Comparison of ENCODE assay signal across 15 mouse cellular contexts in the genomic region with DNA sequence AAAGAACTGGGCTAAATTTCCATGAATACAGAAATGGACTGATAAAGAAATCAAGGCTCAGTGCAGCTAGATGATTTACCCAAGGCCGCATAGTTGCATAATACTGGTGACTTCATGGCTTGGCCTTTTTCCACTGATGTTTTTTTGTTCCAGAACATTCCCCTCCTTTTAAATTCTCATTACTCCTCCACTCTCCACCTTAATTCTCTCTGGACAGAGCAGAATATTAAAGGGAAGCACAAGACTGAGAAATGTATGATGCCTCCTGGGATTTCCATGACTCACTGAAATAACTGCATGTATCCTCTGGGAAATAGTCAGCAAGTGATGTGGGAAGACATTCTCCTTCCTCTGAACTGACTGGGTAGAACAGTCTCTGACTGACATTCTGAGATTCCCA.
A peak's percentile ranks its signal among the peaks of the same experiment; 100 is the strongest.
DNase-seq lines count a peak whose midpoint lies in the region; ATAC-seq and TF ChIP-seq lines count a peak whose summit lies in the region.
"Had no signal": no experiment of that assay in that cellular context is flagged by ENCODE, and none has a peak within 500 bp of the region (broad histone marks: within the 10 kb centered on the region; RNA-seq: fewer than 3 reads in every experiment).

No protein-coding gene starts in this region.

- 70% methylated on average over 1 of the region's 1 CpGs for WGBS in heart, embryonic 10.5 days
- 60% methylated on average over 1 of the region's 1 CpGs for WGBS in heart, embryonic 16.5 days
- WGBS in thymus, adult 2 months, result 93% methylated on average over 1 of the region's 1 CpGs

- DNase-seq in heart, adult 18-20 months, result peak; percentile 75 to 78
- DNase-seq in heart, embryonic 10.5 days (ENCODE audit: low spot score), result no peak
- peak; percentile 28 for DNase-seq in 3134 (ENCODE audit: extremely low read depth, insufficient read length, low spot score)
- peak; percentile 26 to 55 for DNase-seq in adrenal gland, adult 18-20 months (ENCODE audit: low spot score in 2 of 2)
- no peak for DNase-seq in frontal cortex, postnatal 14 days (ENCODE audit: low spot score in 2 of 2)
- no peak for DNase-seq in thymus, adult 2 months
- DNase-seq in layer of hippocampus, postnatal 10 days (ENCODE audit: low spot score in 2 of 2), result no peak
- DNase-seq: embryo, embryonic 11 days; kidney, postnatal 10 days; right cerebral cortex, adult 18-20 months had no signal

- H3K9ac ChIP-seq in heart, embryonic 16.5 days (ENCODE audit: low read length), result no peak overlapping the region
- H3K9ac ChIP-seq: liver, embryonic 14.5 days; neural tube, embryonic 12.5 days had no signal

- no peak overlapping the region for H3K4me2 ChIP-seq in heart, embryonic 16.5 days (ENCODE audit: low read depth, low read length)
- H3K4me2 ChIP-seq: midbrain, embryonic 11.5 days; neural tube, embryonic 12.5 days had no signal

- no peaks in the 10 kb centered on the region for H3K4me1 ChIP-seq in heart, embryonic 10.5 days
- H3K4me1 ChIP-seq in heart, embryonic 16.5 days (ENCODE audit: control insufficient read depth, insufficient read depth, low read length), result peaks cover 13% of the 10 kb centered on the region
- no peaks in the 10 kb centered on the region for H3K4me1 ChIP-seq in thymus, adult 2 months (replicated peaks; ENCODE audit: control insufficient read depth, insufficient read depth, low read length)
- H3K4me1 ChIP-seq: neural tube, embryonic 12.5 days had no signal

- no peak overlapping the region for H3K27ac ChIP-seq in heart, embryonic 10.5 days
- no peak overlapping the region for H3K27ac ChIP-seq in heart, embryonic 16.5 days (ENCODE audit: low read length)
- H3K27ac ChIP-seq in thymus, adult 2 months (ENCODE audit: control insufficient read depth, insufficient read depth, low read length), result no peak overlapping the region
- H3K27ac ChIP-seq: hindbrain, postnatal 0 days; liver, embryonic 14.5 days; neural tube, embryonic 12.5 days had no signal

- no peak for TF ChIP-seq CTCF in thymus, adult 2 months (IDR thresholded peaks at IDR 0.05; ENCODE audit: borderline replicate concordance, control insufficient read depth, extremely low read depth, insufficient read depth, low read length, poor library complexity)

- TF ChIP-seq POLR2A in thymus, adult 2 months (IDR thresholded peaks at IDR 0.05; ENCODE audit: control insufficient read depth, extremely low read depth, insufficient read depth, low read length, poor library complexity), result no peak

- peak; percentile 37 for ATAC-seq in heart, embryonic 16.5 days (replicated peaks; ENCODE audit: extremely low read depth, insufficient read depth, low FRiP score)
- ATAC-seq: hindbrain, postnatal 0 days had no signal

- H3K4me3 ChIP-seq in heart, embryonic 10.5 days, result no peak overlapping the region
- H3K4me3 ChIP-seq in heart, embryonic 16.5 days (ENCODE audit: low read length), result no peak overlapping the region
- no peak overlapping the region for H3K4me3 ChIP-seq in thymus, adult 2 months (ENCODE audit: control insufficient read depth, insufficient read depth, low read length)
- H3K4me3 ChIP-seq: neural tube, embryonic 12.5 days had no signal

- no peaks in the 10 kb centered on the region for H3K9me3 ChIP-seq in heart, embryonic 10.5 days
- no peaks in the 10 kb centered on the region for H3K9me3 ChIP-seq in heart, embryonic 16.5 days (replicated peaks; ENCODE audit: control insufficient read depth, low read length)
- H3K9me3 ChIP-seq: neural tube, embryonic 12.5 days had no signal

- no peaks in the 10 kb centered on the region for H3K36me3 ChIP-seq in heart, embryonic 10.5 days
- no peaks in the 10 kb centered on the region for H3K36me3 ChIP-seq in heart, embryonic 16.5 days (ENCODE audit: control insufficient read depth, insufficient read depth)
- no peaks in the 10 kb centered on the region for H3K36me3 ChIP-seq in thymus, adult 2 months (ENCODE audit: control insufficient read depth, insufficient read depth, low read length)
- H3K36me3 ChIP-seq: neural tube, embryonic 12.5 days had no signal

- no peaks in the 10 kb centered on the region for H3K27me3 ChIP-seq in heart, embryonic 10.5 days (ENCODE audit: insufficient read depth, poor library complexity, severe bottlenecking)
- no peaks in the 10 kb centered on the region for H3K27me3 ChIP-seq in heart, embryonic 16.5 days (ENCODE audit: control insufficient read depth, insufficient read depth, low read length)
- no peaks in the 10 kb centered on the region for H3K27me3 ChIP-seq in thymus, adult 2 months (ENCODE audit: control insufficient read depth, insufficient read depth, low read length)
- H3K27me3 ChIP-seq: neural tube, embryonic 12.5 days had no signal

Comparison
In these comparisons a context has a peak if more than half of its experiments do, and no peak if none do; other contexts are left out.
1. DNase-seq: peak in heart, adult 18-20 months (2 of 2), 3134 (single experiment) and adrenal gland, adult 18-20 months (2 of 2); none in heart, embryonic 10.5 days (single experiment), frontal cortex, postnatal 14 days (0 of 2), thymus, adult 2 months (single experiment) and layer of hippocampus, postnatal 10 days (0 of 2).